Mouse (Mus musculus) heart, postnatal 10 days (tissue): ENCODE results near the gene Cdt1. TPM values are rescaled to one million over a fixed set of nuclear protein-coding genes. Genes with fewer than 3 reads are reported as not detected.
"Not testable (repeated sequence)": the region's sequence is repeated elsewhere in the genome, so short reads cannot be mapped to it uniquely, and the experiment has no call there.

Source experiments
- DNase-seq, 2 experiments: peaks; one replicate each; pipeline ENCODE4 v3.0.0; 2021
- intact Hi-C: fragments of 180-260 bp; cut with DNase I; formaldehyde crosslinking; loops from one replicate; pipeline ENCODE4 v1.15.1; 2025
- total RNA-seq, 2 experiments: library from RNA; stranded (reverse); gene quantifications; 2 replicates each; pipeline ENCODE4 v1.2.3; 2021

Gene Cdt1
- total RNA-seq, 2 experiments from 2014 or later = 9.7 to 14.0 TPM

- intact Hi-C loops, DNase-seq: not testable (repeated sequence)
Observed at GRCm38 (mm10) chr8:122573176-122573575, 5.4 kb downstream of the Cdt1 start.

- DNase-seq = no peak
- intact Hi-C loops = no loop called here
Observed at GRCm38 (mm10) chr8:122573577-122573976, 5.8 kb downstream of the Cdt1 start.

GRCm38 (mm10) chr8:122574264-122574663 is 6.4 kb downstream of the Cdt1 start:
- DNase-seq = no peak
- intact Hi-C loops = no loop called here

GRCm38 (mm10) chr8:122574667-122575251 is 6.9 kb downstream of the Cdt1 start:
- intact Hi-C loops = no loop called here
- no peak for DNase-seq

GRCm38 (mm10) chr8:122575286-122575685 is 7.5 kb downstream of the Cdt1 start:
- DNase-seq = no peak
- intact Hi-C loops = no loop called here

GRCm38 (mm10) chr8:122575735-122576647 is 8.2 kb downstream of the Cdt1 start:
- DNase-seq = no peak
- intact Hi-C loops = no loop called here

- intact Hi-C loops = no loop called here
- DNase-seq = peak; percentile 91 to 93
Observed at GRCm38 (mm10) chr8:122576648-122577022, 8.8 kb downstream of the Cdt1 start, which contains the start of gene Aprt. TSS of gene Aprt (minus strand) at chr8:122576909.

GRCm38 (mm10) chr8:122577116-122577515 is 9.3 kb downstream of the Cdt1 start:
- DNase-seq = no peak
- intact Hi-C loops = no loop called here

- DNase-seq = no peak
- intact Hi-C loops = no loop called here
Observed at GRCm38 (mm10) chr8:122579196-122579595, 11.4 kb downstream of the Cdt1 start.

GRCm38 (mm10) chr8:122580926-122581325 is 13.1 kb downstream of the Cdt1 start:
- intact Hi-C loops = no loop called here
- no peak for DNase-seq

GRCm38 (mm10) chr8:122584981-122585380 is 17.2 kb downstream of the Cdt1 start:
- intact Hi-C loops = no loop called here
- DNase-seq = no peak

- DNase-seq = no peak
- intact Hi-C loops = no loop called here
Observed at GRCm38 (mm10) chr8:122585411-122585891, 17.6 kb downstream of the Cdt1 start.

GRCm38 (mm10) chr8:122586171-122586570 is 18.4 kb downstream of the Cdt1 start:
- DNase-seq = no peak
- intact Hi-C loops = no loop called here

GRCm38 (mm10) chr8:122586749-122587148 is 18.9 kb downstream of the Cdt1 start:
- intact Hi-C loops = no loop called here
- no peak for DNase-seq

GRCm38 (mm10) chr8:122593240-122593639 is 25.4 kb downstream of the Cdt1 start:
- intact Hi-C loops = no loop called here
- no peak for DNase-seq

GRCm38 (mm10) chr8:122593783-122594507 is 26.1 kb downstream of the Cdt1 start:
- DNase-seq = no peak
- intact Hi-C loops = no loop called here

GRCm38 (mm10) chr8:122596031-122596430 is 28.2 kb downstream of the Cdt1 start:
- intact Hi-C loops = no loop called here
- DNase-seq = no peak

- intact Hi-C loops = no loop called here
Observed at GRCm38 (mm10) chr8:122600666-122601065, 32.9 kb downstream of the Cdt1 start.

GRCm38 (mm10) chr8:122604640-122605039 is 36.8 kb downstream of the Cdt1 start:
- intact Hi-C loops = no loop called here
- no peak for DNase-seq

More at GRCm38 (mm10) chr8:122600666-122601065, 32.9 kb downstream of the Cdt1 start:
- DNase-seq = no peak

- intact Hi-C loops = no loop called here
- DNase-seq = no peak
Observed at GRCm38 (mm10) chr8:122605367-122605766, 37.6 kb downstream of the Cdt1 start.

- intact Hi-C loops = no loop called here
Observed at GRCm38 (mm10) chr8:122606810-122607209, 39.0 kb downstream of the Cdt1 start.

More at GRCm38 (mm10) chr8:122606810-122607209, 39.0 kb downstream of the Cdt1 start:
- DNase-seq = no peak
